Mouse (Mus musculus) embryonic fibroblast, embryonic 13.5 days (primary cell): ENCODE results near the gene Frmd4a.

Experiments used
- CTCF ChIP-seq: IDR thresholded peaks from 2 replicates; pipeline ENCODE4 v1.5.1; 2011; ENCODE audit warnings: mild to moderate bottlenecking, control low read depth, low read length, moderate library complexity, borderline replicate concordance; ENCODE audit not compliant: insufficient read depth
- POLR2A ChIP-seq: IDR thresholded peaks from 2 replicates; pipeline ENCODE4 v1.6.1; 2011; ENCODE audit warnings: low read depth, mild to moderate bottlenecking, control low read depth, low read length, moderate library complexity

DNA sequence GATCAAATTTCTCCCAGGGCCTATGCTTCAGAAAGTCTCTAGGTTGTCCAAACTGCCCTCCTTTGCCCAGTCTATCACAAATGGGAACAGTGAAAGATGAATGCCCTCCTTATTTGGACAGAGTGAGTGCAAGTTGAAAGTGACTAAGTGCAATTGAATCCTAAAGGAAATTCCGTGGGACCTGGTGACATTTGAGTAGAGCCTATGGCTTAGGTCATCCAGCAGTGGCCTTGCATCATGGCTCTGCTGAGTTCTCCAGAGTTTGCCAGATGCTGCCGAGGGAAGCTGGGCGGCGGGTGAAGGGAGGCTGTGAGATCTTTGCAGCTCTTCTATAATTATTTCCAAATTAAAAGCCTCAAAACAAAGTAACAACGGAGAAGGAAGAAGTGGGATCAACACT, 459.8 kb downstream of the Frmd4a start:
- no peak for TF ChIP-seq POLR2A
- TF ChIP-seq CTCF, result no peak
